Mouse (Mus musculus): Measurements from ENCODE around the gene Cd59b.

Gene Cd59b

GRCm38 (mm10) chr2:104135920-104136319 is 66.3 kb downstream of the Cd59b start:
- in situ Hi-C loops (cut with MboI; ENCODE audit: unreplicated experiment in 2 of 2), result loop anchor here (5.0 to 25.0 kb wide), 9 partner anchors 279 to 1096 kb away; partner anchors contain the start of genes Ccdc73 (in 1 of the 2) and D430041D05Rik (in 1 of the 2)
